Mouse (Mus musculus) spleen, adult 2 months (tissue): ENCODE results near the gene Olfr307.

Experiments
- CTCF ChIP-seq: fragments of 200-500 bp; IDR thresholded peaks from 2 replicates; pipeline ENCODE4 v1.5.1; 2011; ENCODE audit warnings: mild to moderate bottlenecking, inconsistent platforms; ENCODE audit not compliant: insufficient read depth, insufficient read length, insufficient replicate concordance; ENCODE audit errors: extremely low read depth
- POLR2A ChIP-seq: fragments of 200-500 bp; IDR thresholded peaks from 2 replicates; pipeline ENCODE4 v1.6.1; 2011; ENCODE audit warnings: low read depth, low read length, inconsistent platforms

DNA sequence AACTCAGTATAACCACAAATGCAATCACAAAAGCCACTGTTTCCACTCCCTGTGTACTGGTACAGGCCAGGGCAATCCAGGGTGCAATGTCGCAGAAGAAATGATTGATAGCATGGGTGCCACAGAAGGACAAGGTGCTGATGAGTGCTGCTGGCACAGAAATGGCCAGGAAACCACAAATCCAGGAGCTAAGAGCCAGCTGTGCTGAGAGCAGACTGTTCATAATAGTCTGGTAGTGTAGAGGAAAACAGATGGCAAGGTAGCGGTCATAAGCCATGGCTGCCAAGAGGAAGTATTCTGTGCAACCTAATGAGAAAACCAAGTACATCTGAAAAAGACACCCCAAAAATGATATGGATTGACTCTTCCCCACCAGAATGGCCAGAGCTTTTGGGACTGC is 16.1 kb downstream of the Olfr307 start:
- TF ChIP-seq CTCF (no peak), POLR2A (no peak)
